Comparison of ENCODE assay signal across 9 mouse cellular contexts in genomic region chr8:84179946-84180345, GRCm38 (mm10). TPM values are rescaled to one million over a fixed set of nuclear protein-coding genes. Genes with fewer than 3 reads are reported as not detected.
A peak's percentile ranks its signal among the peaks of the same experiment; 100 is the strongest.
DNase-seq lines count a peak whose midpoint lies in the region; ATAC-seq and TF ChIP-seq lines count a peak whose summit lies in the region.
"Had no signal": no experiment of that assay in that cellular context is flagged by ENCODE, and none has a peak within 500 bp of the region (broad histone marks: within the 10 kb centered on the region; RNA-seq: fewer than 3 reads in every experiment).

No protein-coding gene starts in this region.

- peak overlapping the region; percentile 94 for H3K27ac ChIP-seq in hindbrain, embryonic 12.5 days
- no peak overlapping the region for H3K27ac ChIP-seq in liver, postnatal 0 days (ENCODE audit: low read depth)
- H3K27ac ChIP-seq: liver, embryonic 14.5 days had no signal

- no peaks in the 10 kb centered on the region for H3K9me3 ChIP-seq in hindbrain, embryonic 12.5 days (replicated peaks)
- no peaks in the 10 kb centered on the region for H3K9me3 ChIP-seq in liver, postnatal 0 days (ENCODE audit: low read length)

- peak overlapping the region; percentile 75 for H3K4me2 ChIP-seq in hindbrain, embryonic 12.5 days (replicated peaks)
- peak overlapping the region; percentile 61; the same call in 1 of the 2 replicates for H3K4me2 ChIP-seq in liver, postnatal 0 days (ENCODE audit: low read depth, low read length)

- H3K4me3 ChIP-seq in hindbrain, embryonic 12.5 days = peak overlapping the region; percentile 32
- no peak overlapping the region for H3K4me3 ChIP-seq in liver, postnatal 0 days (ENCODE audit: low read depth, low read length)

- DNase-seq in thymus, postnatal 4 days = peak; percentile 35
- DNase-seq in thymus, postnatal 36 days = no peak
- DNase-seq in liver, postnatal 0 days = no peak
- peak; percentile 83 for DNase-seq in testis, postnatal 14 days (ENCODE audit: low spot score)
- DNase-seq in thymus, postnatal 10 days (ENCODE audit: low spot score in 2 of 2) = no peak
- DNase-seq in urinary bladder, adult 18-20 months (ENCODE audit: low spot score in 2 of 2) = no peak
- DNase-seq in frontal cortex, postnatal 14 days (ENCODE audit: low spot score in 2 of 2) = no peak

- H3K27me3 ChIP-seq in hindbrain, embryonic 12.5 days = no peaks in the 10 kb centered on the region; the same call in 1 of the 2 replicates
- peaks cover 9% of the 10 kb centered on the region; the same call in 1 of the 2 replicates for H3K27me3 ChIP-seq in liver, postnatal 0 days (ENCODE audit: insufficient read depth, low read length)

- peak overlapping the region; percentile 68 for H3K9ac ChIP-seq in hindbrain, embryonic 12.5 days
- 0 out of 2 replicates have a peak overlapping the region, but pooled peaks have one; percentile 3 for H3K9ac ChIP-seq in liver, postnatal 0 days (replicated peaks)
- H3K9ac ChIP-seq: liver, embryonic 14.5 days had no signal

- peaks cover 65% of the 10 kb centered on the region for H3K4me1 ChIP-seq in hindbrain, embryonic 12.5 days
- H3K4me1 ChIP-seq in liver, postnatal 0 days (ENCODE audit: insufficient read depth) = peaks cover 16% of the 10 kb centered on the region

- no peak; the same call in 1 of the 2 replicates for ATAC-seq in hindbrain, embryonic 12.5 days (ENCODE audit: low FRiP score)
- ATAC-seq in liver, postnatal 0 days = no peak

- 3% methylated on average over 4 of the region's 4 CpGs for WGBS in hindbrain, embryonic 12.5 days
- WGBS in liver, postnatal 0 days (ENCODE audit: insufficient replicate concordance) = 42% methylated on average over 4 of the region's 4 CpGs

- TF ChIP-seq EP300 in liver, postnatal 0 days (IDR thresholded peaks at IDR 0.05; ENCODE audit: low read depth) = no peak

- TF ChIP-seq CTCF in liver, postnatal 0 days (IDR thresholded peaks at IDR 0.05; ENCODE audit: low read depth) = no peak

- peaks cover 14% of the 10 kb centered on the region for H3K36me3 ChIP-seq in hindbrain, embryonic 12.5 days
- no peaks in the 10 kb centered on the region for H3K36me3 ChIP-seq in liver, postnatal 0 days (replicated peaks; ENCODE audit: insufficient read depth, low read length)

RNA-seq across cellular contexts. Expression of gene Nanos3, which starts 5.1 kb away (rescaled TPM):
- polyA plus RNA-seq in hindbrain, embryonic 12.5 days (2016; fragmentation: Nextera tagmentation; extraction: Ambion mirVana) = 5.8 and 7.2 TPM in 2 replicates
- polyA plus RNA-seq in liver, postnatal 0 days (2015; fragmentation: Nextera tagmentation; extraction: Ambion mirVana) = 0.34 and 0.79 TPM in 2 replicates

RNA-seq across cellular contexts. Expression of gene 4930432K21Rik, which starts 32.1 kb away (rescaled TPM):
- polyA plus RNA-seq in hindbrain, embryonic 12.5 days (2016; fragmentation: Nextera tagmentation; extraction: Ambion mirVana) = 1.6 and 1.9 TPM in 2 replicates
- polyA plus RNA-seq in liver, postnatal 0 days (2015; fragmentation: Nextera tagmentation; extraction: Ambion mirVana) = 0.24 and 0.29 TPM in 2 replicates

RNA-seq across cellular contexts. Expression of gene Cc2d1a, which starts 32.2 kb away (rescaled TPM):
- polyA plus RNA-seq in hindbrain, embryonic 12.5 days (2016; fragmentation: Nextera tagmentation; extraction: Ambion mirVana) = 21.6 and 21.7 TPM in 2 replicates
- 4.4 and 4.5 TPM in 2 replicates for polyA plus RNA-seq in liver, postnatal 0 days (2015; fragmentation: Nextera tagmentation; extraction: Ambion mirVana)

RNA-seq across cellular contexts. Expression of gene Podnl1, which starts 54.2 kb away (rescaled TPM):
- polyA plus RNA-seq in hindbrain, embryonic 12.5 days (2016; fragmentation: Nextera tagmentation; extraction: Ambion mirVana) = 0.39 and 0.50 TPM in 2 replicates
- polyA plus RNA-seq in liver, postnatal 0 days (2015; fragmentation: Nextera tagmentation; extraction: Ambion mirVana) = not detected in 2 replicates

RNA-seq across cellular contexts. Expression of gene Zswim4, which starts 56.9 kb away (rescaled TPM):
- polyA plus RNA-seq in hindbrain, embryonic 12.5 days (2016; fragmentation: Nextera tagmentation; extraction: Ambion mirVana) = 57.5 and 59.0 TPM in 2 replicates
- polyA plus RNA-seq in liver, postnatal 0 days (2015; fragmentation: Nextera tagmentation; extraction: Ambion mirVana) = 1.4 and 1.6 TPM in 2 replicates

Comparison
In these comparisons a context has a peak if more than half of its experiments do, and no peak if none do; other contexts are left out.
1. DNase-seq: peak in thymus, postnatal 4 days (single experiment) and testis, postnatal 14 days (single experiment); none in thymus, postnatal 36 days (0 of 2), liver, postnatal 0 days (single experiment), thymus, postnatal 10 days (0 of 2), urinary bladder, adult 18-20 months (0 of 2) and frontal cortex, postnatal 14 days (0 of 2).